Mouse (Mus musculus) brain, embryonic 18.5 days (tissue): ENCODE measurements at regions not wholly inside any gene's neighbourhood (a gene's known extent, or its start where the extent isn't known, plus 50 kb on each side); places are given as distances from the start of the nearest gene placed in this dataset.

Source experiments
- DNase-seq: peaks from one replicate; pipeline ENCODE4 v3.0.0-alpha.2; 2012; ENCODE audit warnings: low read depth, low spot score

DNA sequence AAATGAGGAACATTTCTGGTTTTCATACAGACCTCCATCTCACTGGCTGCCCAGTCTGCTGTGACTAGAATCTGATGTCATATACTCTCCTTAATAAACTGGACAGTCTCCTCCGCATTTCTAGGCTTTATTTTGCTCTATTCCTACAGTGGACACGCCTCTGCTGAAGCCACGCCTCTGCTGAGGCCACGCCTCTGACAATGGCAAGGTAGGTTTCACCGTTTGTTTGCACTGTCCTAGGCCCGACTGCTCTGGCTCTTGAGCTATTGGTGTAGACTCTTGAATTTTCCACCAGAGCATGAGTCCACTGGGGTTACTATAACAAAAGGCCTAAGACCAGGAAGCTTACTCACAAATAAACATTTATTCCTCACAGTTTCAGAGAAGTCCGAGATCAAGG is 69.8 kb upstream of the Pax2 start:
- no peak for DNase-seq

DNA sequence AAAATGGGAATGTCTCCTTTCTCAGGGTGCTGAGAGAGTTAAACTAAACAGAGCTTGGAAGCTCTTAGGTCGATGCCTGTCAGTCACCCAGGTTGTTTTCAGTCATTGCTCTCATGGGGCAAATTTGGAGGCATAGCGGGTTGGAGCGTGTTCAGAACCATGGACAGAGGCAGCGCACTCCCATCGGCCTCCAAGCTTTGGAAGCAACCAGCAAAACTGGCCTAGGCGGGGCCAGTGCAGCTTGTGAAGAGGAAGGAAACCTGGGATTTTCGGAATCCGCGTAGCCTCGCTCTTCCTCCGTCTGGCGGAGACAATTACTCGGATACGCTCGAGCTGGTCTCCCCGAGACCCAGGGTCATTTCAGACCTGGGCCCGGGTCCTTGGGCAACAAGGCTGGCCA is 63.4 kb upstream of the Pax2 start:
- no peak for DNase-seq

DNA sequence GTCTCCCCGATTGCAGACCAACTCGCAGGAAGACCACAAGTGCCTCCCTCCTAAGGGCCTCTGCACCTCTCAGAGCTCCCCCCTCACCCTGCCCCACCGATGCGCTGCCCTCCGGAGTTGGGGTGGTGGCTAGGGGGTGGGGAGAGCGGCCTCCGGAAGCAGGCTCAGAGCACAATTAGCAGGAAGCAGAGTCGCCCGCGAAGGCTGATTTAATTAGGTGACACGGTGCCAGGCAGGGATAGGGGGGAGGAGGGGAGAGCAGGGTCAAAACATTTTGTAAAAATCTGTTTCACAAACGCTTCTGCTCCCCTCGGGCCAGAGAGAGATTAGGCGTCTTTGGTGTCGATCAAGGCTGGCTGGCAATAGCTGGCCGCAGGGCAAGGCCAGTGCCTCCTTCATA is 63.0 kb upstream of the Pax2 start:
- DNase-seq, result no peak

DNA sequence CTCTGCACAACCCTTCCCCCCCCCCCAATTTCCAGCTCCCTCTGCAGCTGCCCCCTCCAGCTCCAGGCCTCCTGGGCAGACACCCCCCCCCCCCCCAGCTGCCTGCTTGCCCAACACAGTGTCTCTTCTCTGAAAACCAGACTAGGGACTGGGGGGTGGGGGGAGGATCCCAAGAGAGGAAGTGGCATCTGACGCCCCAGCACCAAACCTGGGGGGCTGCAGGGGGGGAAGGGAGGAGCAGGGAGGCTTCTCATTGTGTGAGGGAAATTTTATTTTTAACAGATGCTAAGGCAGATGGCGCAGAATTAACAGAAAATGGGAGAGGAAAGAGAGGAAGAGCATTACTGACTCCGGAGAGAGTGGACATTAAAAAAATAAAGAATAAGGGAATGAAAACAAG is 60.5 kb upstream of the Pax2 start:
- no peak for DNase-seq

DNA sequence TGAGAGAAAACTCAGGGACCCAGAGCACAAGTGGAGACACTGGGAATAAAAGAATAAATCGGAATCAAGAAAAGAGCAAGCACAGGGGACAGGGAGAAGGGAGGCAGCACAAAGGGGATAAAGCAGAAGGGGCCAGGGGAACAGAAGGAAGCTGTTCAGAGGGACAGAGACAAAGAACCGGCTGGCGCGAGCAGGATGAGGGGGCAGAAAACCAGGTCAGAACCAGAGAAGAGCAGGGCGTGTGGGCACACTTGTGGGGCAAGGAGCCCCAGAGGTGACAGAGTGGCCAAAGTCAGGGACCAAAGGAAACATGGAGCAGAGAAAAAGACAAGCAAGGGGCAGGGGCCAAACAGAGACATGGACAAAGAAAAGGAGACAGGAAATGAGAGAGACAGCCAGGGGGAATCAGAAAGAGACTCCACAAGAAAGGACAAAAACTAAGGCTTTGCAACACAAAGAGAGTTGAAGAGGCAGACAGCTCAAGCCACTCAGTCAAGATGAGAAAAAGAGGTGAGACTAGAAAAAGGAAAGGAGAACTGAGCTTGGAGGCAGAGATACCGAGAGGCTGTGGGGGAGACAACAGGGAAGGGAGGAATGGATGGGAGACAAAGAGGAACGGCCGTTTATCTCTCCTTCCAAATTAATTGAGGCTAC is 59.7 kb upstream of the Pax2 start:
- DNase-seq, result no peak

DNA sequence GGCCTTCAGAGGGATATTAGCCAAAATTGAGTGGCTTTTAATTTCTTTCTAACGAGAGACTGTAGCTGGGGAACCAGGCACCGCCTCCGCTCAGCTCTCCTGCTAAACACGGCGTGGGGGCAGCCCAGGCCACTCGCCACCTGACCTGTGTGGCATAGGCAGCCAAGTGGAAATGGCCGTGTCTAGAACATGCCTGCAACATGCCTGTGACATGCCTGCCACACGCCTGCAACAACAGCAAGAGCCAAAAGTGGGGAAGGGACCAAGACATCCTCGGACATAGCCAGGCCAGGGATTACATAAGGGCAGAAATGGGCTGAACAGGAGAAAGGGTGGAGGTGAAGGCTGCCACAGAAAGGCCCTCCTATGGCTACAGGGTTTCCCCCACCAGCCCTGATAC is 59.1 kb upstream of the Pax2 start:
- DNase-seq, result no peak

DNA sequence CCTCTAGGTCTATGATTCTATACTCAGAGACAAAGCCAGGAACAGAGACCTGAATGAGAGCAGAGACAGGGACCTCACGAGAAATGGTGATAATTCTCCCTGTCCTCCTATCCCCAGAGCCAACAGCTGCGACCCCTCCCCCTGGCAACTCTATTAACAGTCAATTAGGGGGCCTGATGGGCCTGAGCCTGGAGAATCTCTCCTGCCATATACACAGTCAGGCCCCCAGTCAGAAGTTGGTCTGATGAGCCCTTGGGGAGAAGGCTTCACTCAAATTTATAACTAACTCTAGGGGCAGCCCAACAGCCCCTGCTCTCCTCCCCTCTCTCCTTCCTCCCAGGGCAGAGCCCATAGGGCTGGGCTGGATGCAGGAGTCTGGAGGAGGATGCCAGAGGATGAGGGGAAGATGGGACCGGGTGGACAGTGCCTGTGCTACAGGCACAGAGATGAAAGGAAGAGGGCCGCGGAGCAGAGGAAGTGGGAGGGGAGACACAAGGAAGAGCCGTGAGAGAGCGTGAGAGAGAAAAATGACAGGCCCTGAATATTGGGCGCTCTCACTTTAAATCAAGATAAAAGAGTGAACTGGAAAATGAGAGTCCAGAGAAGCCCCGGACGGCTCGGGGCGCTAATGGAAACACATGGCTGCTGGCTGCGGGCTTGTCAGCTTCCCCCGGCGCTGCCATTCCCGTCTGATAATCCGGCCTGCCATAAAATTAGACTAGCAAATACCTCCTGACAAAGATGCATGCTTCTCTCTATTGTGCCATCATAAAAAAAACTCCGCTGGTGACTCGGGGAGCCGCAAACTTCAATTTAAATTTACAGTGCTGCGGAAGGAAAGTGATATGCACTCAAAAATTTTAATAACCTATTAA is 57.2 kb upstream of the Pax2 start:
- no peak for DNase-seq
